Mouse (Mus musculus) fat pad, adult 2 months (tissue): ENCODE measurements around the gene Cnn2.

Source experiments
- DNase-seq: peaks from one replicate; pipeline ENCODE4 v3.0.0-alpha.2; 2011; ENCODE audit warnings: low read depth, low spot score; ENCODE audit errors: extremely low read depth

The Cnn2 gene

DNA sequence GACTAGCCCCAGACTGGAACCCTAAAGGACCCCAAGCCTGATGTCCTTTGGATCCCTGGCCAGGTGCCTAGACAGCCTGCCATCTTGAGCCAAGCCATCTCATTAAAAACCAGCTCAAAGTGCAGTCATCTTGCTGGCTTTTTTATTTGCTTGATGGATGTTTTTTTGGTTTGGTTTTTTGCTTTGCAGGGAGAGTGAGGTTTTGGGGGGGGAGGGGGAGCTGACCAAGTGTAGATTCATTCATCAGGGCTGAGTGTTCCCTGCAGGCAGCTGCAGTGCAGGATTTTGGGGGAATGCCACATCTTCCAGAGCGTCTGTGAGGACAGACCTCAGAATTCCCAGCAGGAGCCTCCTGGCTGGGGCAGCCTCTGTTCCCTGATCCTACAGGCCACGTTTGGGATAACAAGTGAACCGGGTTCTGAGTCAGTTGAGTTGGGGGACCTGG is 19.2 kb upstream of the Cnn2 start:
- DNase-seq, result no peak

DNA sequence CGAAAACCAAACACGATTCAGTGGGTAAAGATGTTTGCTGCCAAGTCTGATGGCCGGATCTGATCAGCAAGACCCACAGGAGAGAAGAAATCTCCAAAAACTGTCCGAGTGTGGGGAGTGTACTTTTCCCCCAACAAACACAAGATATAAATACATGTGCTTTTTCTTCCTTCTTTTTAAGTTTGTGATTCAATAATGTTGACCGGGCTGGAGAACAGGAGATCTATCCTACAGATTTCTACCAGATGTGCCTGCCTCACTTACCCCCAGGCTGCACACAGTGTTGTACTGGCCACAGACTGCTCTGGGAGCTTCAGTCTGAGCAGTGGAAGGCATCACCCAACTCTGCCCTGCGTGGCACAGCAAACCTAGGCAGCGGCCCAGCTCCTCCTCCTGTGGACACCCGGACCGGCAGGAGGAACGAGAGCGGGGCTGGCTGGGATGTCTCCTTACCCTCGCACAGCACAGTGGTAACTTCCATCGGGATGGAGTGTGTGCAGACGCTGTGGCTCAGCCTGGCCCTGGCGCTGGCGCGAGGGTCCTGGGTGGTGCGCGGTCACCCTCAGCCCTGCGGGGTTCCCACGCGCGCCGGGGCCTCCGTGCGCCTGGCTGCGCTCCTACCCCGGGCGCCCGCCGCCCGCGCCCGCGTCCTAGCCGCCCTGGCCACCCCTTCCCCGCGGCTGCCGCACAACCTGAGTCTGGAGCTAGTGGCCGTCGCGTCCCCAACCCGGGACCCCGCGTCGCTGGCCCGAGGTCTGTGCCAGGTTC is 17.8 kb upstream of the Cnn2 start, which contains the start of gene Grin3b:
TSS of gene Grin3b (plus strand) at position 301 of the 768 bp plus-strand sequence.
- DNase-seq, result no peak

DNA sequence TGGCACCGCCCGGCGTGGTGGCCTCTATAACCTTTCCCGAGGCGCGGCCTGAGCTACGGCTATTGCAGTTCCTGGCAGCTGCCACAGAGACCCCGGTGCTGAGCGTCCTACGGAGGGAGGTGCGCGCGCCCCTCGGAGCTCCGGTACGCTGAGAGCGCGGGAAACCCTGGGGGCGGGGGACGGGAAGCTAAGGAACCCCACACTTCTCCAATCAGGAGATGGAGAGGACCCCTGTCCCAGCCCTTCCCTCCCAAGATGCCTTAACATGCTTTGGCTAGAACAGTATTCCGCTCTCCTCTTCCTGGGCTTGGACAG is 17.2 kb upstream of the Cnn2 start:
- no peak for DNase-seq

DNA sequence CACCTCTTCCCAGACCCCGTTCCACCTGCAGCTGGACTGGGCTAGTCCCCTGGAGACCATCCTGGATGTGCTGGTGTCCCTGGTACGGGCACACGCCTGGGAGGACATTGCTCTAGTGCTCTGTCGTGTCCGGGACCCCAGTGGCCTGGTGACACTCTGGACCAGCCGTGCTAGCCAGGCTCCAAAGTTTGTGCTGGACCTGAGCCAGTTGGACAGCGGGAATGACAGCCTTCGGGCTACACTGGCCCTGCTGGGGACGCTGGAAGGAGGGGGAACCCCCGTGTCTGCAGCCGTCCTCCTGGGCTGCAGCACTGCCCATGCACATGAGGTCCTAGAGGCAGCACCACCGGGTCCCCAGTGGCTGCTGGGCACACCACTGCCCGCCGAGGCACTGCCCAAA is 15.6 kb upstream of the Cnn2 start:
- no peak for DNase-seq

DNA sequence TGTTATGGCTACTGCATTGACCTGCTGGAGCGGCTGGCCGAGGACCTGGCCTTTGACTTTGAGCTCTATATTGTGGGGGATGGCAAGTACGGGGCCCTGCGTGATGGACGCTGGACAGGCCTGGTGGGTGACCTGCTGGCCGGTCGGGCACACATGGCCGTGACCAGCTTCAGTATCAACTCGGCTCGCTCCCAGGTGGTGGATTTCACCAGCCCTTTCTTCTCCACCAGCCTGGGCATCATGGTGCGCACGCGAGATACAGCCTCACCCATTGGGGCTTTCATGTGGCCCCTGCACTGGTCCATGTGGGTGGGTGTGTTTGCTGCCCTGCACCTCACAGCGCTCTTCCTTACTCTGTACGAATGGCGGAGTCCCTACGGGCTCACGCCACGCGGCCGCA is 14.3 kb upstream of the Cnn2 start:
- DNase-seq, result no peak

DNA sequence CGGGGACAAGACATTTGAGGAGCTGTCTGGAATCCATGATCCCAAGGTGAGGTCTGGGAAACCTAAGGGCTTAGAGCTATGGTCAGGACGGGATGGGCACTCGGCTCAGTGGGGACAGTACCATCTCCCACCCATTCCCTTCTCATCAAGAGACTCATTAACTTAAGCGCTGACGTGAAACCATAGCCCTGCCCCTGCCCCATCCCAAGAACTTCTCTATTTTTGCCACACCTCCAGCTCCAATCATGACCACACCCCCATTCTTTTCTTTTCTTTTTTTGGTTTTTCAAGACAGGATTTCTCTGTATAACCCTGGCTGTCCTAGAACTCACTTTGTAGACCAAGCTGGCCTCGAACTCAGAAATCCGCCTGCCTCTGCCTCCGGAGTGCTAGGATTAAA is 13.7 kb upstream of the Cnn2 start:
- DNase-seq, result no peak

DNA sequence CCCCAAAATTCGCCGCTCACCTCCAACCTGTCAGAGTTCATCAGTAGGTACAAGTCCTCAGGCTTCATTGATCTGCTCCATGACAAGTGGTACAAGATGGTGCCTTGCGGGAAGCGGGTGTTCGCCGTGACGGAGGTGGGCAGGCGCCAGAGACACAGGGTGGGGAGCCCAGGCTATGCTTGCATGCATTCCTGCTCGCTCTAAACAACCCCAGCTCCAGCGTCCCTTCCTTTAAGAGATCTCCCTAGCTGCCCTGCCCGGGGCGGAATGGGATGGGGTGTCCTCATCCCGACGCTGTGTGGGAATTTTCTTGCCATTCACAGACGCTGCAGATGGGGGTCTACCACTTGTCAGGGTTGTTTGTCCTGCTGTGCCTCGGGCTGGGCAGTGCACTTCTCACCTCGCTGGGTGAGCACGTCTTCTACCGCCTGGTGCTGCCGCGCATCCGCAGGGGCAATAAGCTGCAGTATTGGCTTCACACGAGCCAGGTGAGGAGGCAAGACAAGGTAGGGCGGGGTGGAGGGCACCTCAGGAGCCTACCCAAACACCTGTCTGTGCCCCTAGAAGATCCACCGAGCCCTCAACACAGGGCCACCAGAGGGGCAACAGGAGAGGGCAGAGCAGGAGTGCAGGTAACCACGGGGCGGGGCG is 12.2 kb upstream of the Cnn2 start:
- DNase-seq, result no peak

DNA sequence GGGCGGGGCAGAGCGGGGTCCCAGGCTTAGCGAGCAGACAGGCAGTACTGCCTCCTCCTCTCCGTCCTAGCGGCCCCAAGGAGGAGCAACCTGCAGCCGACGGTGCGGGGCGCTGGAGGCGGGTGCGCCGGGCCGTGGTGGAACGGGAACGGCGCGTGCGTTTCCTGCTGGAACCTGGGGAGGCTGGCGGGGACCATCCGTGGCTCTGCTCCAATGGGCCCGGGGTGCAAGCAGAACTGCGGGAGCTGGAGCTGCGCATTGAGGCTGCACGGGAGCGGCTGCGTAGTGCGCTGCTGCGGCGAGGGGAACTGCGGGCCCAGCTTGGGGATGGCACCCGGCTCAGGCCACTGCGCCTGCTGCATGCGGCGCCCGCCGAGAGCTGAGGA is 11.7 kb upstream of the Cnn2 start:
- DNase-seq, result no peak

DNA sequence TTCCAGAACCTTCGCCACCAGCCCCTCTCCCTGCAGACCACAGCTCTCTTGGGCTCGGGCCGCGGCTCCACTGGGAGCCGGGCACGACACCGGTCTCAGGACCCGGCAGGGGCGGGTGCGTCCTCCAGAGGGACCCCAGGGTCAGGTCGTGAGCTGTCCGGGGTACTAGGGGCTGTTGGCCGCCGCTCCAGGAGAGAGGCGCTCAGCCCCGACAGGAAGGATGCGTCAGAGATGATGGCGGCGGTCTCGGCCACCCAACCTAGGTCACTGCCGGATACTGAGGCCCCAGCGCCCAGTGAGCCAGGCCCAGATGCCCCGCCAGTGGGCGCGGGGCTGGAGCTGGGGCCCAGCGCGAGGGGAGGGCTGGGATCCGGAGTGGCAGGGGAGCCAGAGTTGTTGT is 11.1 kb upstream of the Cnn2 start:
- DNase-seq, result no peak

DNA sequence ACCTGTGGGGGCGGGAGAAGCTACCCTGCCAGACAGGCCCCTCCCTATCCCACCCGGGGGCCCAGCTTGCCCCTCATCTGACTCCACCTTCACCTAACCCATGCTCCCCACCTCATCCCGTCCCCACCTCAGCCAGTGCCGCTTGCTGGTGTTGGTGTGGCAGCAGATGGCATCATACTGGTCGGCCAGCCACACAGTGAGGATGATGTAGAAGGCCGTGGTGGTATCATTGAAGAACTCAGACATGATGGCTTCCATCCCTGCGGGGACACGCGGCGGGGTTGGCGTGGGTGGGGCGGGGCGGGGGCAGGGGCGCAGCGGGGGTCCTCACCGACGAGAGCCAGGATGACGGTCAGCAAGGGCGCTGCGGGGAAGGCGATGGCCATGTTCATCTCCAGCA is 10.3 kb upstream of the Cnn2 start:
- DNase-seq, result no peak

DNA sequence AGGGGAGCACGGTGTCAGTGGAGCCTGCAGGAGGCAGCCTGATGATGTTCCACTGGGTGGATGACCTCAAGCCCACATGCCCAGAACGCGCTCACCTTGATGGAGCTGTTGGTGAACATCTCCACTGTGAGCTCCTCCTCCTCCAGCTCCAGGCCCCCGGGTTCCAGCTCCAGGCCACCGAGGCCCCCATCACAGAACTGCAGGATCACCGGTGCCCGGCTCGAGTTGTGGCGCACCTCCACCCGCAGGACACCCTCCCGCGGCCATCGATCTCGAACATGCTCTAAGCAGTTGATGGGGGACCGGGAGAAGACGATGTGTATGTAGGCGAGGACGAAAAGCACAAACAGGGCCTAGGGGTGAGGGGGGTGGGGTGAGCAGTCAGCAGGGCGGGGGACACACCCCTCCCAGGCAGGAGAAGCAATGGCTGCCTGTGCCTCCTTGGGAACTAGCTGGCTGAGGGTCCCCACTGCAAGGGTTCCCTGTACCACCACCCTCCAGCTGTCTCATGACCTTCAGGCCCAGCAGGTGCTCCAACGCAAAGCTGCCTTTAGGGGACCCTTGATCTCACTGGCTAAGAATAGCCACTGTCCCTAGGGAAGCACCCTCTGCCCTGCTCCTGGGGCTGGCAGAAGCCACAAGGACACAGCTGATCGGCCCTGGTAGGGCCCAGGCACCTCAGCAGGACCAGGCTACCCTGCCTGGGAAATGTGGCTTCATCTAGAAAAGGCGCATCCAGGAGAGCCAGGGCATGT is 8.8 kb upstream of the Cnn2 start:
- no peak for DNase-seq

DNA sequence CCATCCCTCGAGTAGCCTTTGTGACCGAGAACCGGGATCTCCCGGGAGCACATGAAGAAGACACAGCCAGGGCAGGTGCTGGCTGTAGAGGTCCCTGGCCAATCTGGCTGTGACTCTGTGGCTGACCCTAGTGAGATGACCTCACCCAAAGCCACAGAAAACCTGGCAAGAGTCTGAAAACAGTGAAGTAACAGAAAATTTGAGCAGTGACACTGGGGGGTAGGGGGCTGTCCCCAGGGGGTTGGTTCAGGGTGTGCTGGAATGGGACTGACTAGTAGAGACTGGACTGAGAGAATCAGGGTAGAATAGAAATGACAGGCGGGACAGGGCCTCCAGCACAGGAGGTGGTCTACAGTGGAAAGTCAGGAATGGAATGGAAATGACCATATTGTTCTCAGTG is 5.2 kb upstream of the Cnn2 start:
- no peak for DNase-seq

DNA sequence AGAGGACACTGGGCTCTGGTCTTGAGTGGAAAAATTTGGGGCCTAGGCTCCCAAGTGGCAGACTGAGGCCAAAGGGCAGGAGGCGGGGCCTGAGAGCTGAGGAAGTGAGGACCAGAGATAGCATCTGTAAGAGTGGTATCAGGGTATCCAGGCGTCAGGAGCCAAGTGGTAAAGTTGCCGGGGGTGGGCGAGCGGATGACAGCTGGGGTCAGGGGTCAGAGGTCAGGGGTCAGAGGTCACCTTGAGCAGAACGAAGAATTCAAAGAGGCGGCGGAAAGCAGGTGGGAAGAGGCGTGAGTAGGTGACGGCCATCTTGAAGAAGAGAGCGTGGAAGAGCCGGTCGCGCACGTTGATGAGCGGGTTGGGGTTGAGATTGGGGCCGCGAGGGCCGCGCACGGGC is 4.7 kb upstream of the Cnn2 start:
- DNase-seq, result no peak

DNA sequence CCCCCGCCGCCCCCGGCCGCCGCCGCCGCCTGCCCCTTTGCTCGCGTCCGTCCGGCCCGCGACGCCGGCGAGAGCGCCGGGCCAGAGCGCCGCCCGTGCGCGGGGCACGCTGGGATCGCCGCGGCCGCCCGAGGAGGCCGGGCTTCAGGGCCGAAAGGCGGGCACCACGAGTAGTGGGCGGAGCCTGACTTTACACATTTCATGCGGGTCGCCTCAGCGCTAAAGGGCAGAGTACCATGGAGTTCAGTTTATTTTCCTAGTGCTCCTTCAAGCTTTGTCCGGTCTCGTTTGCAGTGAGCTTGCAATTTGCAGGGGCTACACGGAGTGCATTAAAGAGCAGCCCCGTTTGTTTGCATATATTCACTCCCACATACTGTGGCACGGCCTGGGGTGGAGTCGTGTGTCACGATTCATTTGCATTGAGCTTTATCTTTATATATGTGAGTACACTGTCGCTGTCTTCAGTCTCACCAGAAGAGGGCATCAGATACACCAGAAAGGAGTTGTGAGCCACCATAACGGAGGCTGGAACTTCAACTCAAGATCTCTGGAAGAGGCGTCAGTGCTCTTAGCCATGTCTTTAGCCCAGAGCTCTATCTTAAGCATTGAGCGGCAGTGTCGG is 4.1 kb upstream of the Cnn2 start, which contains the start of gene Tmem259:
TSS of gene Tmem259 (minus strand) at position 136 of the 622 bp plus-strand sequence.
- peak; percentile 66 for DNase-seq

DNA sequence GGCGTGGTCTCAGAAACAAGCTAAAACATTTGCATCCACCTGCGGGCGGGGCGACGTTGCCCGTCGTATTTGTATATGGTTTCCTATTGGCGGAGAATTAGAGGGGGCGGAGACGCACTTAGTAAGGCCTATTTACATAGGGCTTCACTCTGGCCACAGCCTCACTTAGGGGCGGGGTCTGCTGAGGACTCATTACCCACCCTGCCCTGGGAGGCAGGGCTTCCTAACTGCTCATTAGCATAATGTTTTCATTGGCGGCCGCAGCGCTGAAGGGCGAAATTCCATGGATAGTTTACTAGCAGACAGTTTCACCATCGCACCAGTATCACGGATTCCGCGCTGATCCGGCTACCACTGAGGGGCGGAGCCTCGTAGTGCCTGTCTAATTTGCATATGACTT is 3.5 kb upstream of the Cnn2 start:
- peak; percentile 99 for DNase-seq

DNA sequence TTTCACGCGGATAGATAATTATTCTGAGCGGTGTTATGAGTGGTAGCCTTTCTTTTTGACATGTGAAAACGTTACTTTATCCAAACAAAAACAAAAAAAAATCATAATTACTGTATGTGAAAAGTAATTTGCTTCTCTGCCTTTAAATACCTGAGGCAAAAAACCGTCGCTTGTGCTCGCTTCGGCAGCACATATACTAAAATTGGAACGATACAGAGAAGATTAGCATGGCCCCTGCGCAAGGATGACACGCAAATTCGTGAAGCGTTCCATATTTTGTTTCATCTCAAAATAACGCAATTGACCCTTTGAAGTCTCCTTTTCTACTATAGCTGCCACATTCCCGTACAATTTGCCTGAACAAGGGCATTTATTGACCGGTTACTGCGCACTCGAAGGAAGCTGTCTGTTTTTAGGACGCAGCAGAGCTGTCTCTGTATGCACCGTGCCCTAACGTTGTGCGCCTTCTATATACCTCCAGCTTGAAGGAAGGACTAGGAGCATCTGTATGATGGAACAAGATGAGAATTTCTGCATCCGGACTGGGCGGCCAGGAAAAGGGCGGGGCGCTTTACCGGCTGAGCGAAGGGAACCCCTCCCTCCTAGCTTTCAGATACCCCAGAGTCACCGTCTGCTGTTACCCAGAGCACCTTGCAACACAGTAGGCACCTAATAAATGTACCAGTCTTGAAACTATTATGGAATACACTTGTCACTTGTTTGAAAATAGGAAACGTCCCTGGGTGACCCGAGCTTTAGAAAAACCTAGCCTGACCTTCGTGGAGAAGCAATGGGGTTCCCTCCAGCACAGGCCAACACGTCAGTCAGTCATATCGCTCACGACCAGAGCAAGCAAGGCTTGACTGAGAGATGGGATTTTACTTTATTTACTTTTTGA is 2.8 kb upstream of the Cnn2 start:
- no peak for DNase-seq

DNA sequence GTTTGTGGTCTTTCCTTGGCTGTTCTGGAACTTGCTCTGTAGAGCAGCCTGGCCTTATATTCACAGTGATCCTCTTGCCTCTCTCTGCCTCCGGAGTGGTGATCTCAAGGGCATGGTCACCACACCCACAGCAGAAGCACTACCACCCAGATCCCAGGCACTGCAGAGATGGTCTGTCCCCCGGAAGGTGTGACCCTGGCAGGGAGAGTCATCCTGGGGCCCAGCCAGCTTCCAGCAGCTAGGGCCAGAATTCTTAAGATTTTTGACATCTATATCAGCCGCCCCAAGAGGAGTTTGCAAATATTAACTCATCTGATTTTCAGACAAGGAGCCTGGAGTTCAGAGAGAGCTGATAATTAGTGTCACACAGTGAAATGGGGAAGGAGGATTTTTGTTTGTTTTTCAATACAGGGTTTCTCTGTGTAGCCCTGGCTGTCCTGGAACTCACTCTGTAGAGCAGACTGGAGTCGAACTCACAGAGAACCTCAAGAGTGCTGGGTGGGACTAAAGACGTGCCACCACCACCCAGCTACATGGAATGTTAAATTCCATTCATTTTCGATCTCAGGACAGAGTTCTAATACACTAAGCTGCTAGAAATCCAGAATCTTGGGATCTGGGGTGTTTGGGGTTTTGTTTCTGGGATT is 2.0 kb upstream of the Cnn2 start:
- DNase-seq, result no peak

DNA sequence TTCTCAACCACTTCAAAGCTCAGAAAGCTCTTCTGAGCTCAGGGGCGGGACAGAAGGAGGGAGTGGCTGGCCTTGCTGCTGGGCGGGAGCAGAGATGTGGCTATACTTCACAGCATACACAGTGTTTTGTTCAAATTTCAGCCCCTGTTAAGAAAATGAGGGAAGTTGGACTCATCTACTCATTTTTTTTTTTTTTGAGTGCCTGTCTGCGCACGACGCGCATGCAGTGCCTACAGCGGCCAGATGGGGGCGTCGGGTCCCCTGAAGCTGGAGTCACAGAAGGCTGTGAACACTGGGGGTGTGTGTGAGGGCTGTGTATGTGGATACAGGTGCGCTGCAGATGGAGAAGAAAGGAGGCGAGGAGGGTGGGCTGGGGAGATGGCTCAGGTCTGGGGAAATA is 1.4 kb upstream of the Cnn2 start:
- DNase-seq, result no peak

DNA sequence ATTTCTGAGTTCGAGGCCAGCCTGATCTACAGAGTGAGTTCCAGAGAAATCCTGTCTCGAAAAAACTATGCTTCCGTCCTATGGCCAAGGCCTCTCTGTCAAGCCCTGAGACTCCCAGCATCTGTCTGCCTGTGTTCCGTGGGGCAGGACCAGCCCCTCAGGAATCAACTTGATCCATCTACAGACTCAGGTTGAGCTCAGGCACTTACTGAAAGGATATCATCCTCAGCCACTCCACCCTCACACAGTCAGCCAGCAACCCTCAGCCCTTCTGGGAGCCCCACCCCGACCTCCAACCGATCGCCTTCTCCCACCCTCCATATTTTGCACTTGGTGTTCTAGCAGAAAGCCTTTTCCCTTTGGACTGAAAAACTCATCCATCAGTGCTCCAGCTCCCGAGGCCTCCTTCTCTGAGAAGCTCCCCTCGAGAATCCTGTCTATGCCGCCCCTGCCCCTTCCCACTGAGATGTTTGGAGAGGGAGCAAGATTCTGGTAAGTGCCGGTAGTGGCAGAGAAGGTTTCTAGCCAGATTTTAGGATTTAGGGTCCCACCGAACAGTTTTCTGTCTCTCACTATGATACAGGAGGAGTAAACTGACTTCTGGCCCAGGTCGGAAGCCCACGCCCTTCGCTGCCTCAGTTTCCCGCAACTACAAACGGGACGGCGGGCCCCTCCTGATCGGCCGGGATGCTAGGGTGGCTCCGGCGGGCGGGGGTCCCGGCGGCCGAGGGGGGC is 446 bp upstream of the Cnn2 start:
- no peak for DNase-seq
